Mouse (Mus musculus) hindbrain, embryonic 16.5 days (tissue): ENCODE data around the gene Clec4b2. TPM values are rescaled to one million over a fixed set of nuclear protein-coding genes. Genes with fewer than 3 reads are reported as not detected.

Experiments used
- polyA plus RNA-seq: library from polyadenylated mRNA; unstranded; fragments of >200 nt; fragmentation: Nextera tagmentation; extraction: Ambion mirVana; gene quantifications from 2 replicates; pipeline ENCODE4 v1.2.1, GENCODE M21; 2015

The Clec4b2 gene
- polyA plus RNA-seq, 1 experiment from 2014 or later: not detected

Other genes with a start within 250 kb of the Clec4b2 start
- gene Clec4a3, start 220.4 kb upstream of the Clec4b2 start, polyA plus RNA-seq: 1.4 and 1.5 TPM in 2 replicates
- not detected in 2 replicates for gene Clec4a4, start 182.5 kb upstream of the Clec4b2 start, polyA plus RNA-seq
- not detected in 2 replicates for gene Clec4b1, start 122.9 kb upstream of the Clec4b2 start, polyA plus RNA-seq
- gene Clec4a2, start 66.5 kb upstream of the Clec4b2 start, polyA plus RNA-seq: 1.6 and 1.8 TPM in 2 replicates
- 1.1 TPM in 2 replicates for gene Clec4n, start 57.0 kb downstream of the Clec4b2 start, polyA plus RNA-seq
- gene Clec4d, start 89.2 kb downstream of the Clec4b2 start, polyA plus RNA-seq: not detected in 2 replicates
- not detected in 2 replicates for gene Clec4e, start 117.0 kb downstream of the Clec4b2 start, polyA plus RNA-seq
- not detected in 2 replicates for gene Vmn2r19, start 135.4 kb downstream of the Clec4b2 start, polyA plus RNA-seq
- gene Vmn2r20, start 245.2 kb downstream of the Clec4b2 start, polyA plus RNA-seq: not detected in 2 replicates